Mouse (Mus musculus) right cerebral cortex, postnatal 10 days (tissue): ENCODE measurements around the gene H2afv.
"Not testable (repeated sequence)": the region's sequence is repeated elsewhere in the genome, so short reads cannot be mapped to it uniquely, and the experiment has no call there.

Source experiments
- DNase-seq, 2 experiments: peaks; one replicate each; pipeline ENCODE4 v3.0.0; 2021; ENCODE audit warnings: low spot score in 2 of 2

Gene H2afv

DNA sequence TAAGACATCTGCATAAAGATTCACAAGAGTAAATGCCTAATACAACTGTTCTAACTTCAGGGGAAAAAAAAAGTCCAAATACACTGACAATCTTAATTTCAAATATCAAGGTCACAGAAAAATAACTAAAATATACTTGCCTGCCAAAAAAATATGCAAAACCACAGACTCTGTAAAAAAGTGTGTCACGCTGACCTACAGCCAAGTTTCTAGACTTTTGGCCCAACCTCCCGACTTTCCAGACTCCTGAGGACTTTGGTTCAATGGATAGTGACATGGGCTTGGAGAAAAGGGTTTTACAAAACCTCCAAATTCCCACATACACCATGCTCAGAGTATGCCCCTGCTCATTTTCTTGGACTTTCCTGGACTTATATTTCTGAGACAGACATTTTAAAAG is 24.3 kb upstream of the H2afv start:
- no peak for DNase-seq

DNA sequence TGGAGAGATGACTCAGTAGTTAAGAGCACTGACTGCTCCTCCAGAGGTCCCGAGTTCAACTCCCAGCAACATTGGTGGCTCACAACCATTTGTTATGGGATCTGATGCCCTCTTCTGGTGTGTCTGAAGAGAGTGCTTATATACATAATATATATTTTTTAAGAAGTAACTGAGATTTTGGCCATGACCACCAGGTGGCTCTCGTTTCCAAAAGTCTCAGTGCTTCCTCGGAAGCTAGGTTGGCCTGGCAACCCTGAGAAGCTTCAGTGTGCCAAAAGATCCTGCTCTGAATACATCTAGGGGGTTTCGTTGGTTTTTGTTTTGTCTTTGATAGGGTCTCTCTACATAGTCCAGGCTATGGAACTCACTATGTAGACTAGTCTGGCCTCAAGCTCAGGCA is 20.9 kb upstream of the H2afv start:
- peak; percentile 66 to 79 for DNase-seq

DNA sequence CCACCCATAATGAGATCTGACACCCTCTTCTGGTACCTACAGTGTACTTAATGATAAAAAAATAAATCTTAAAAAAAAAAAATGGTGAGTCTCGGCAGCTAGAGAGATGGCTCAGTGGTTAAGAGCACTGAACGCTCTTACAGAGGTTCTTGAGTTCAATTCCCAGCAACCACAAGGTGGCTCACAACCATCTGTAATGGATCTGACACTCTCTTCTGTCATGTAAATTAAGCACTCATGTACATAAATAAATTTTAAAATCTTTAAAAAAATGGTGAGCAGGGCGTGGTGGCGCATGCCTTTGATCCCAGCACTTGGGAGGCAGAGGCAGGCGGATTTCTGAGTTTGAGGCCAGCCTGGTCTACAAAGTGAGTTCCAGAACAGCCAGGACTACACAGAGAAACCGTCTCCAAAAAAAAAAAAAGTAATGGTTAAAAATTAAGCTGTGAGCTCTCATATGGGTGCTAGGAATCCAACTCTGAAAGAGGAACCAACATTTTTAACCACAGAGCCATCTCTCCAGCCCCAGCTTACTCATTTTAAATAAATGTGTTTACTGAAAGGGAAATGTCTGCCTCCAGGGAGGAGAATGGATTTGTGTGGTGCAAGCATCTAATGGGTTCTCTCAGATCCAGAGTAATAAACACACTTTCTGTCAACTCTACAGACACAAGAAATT is 19.1 kb upstream of the H2afv start:
- DNase-seq, result no peak

DNA sequence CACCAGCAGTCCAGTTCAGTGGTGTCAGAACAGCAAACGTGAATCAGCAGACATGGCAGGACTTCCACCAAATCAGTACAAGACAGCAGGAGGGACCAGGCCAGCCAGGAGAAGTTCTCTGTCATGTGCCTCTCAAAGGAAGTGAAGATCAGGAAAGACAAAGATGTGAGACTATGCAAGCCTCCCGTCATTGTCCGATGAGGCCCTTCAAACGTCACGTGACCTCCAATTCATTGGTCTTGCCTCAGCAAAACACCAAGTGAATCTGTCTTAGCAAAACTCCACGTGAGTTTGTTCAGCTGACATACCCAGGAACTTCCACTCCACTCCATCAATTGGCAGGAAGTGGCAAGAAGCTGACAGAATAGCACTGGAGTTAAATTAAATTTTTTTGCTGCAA is 11.8 kb upstream of the H2afv start:
- no peak for DNase-seq

DNA sequence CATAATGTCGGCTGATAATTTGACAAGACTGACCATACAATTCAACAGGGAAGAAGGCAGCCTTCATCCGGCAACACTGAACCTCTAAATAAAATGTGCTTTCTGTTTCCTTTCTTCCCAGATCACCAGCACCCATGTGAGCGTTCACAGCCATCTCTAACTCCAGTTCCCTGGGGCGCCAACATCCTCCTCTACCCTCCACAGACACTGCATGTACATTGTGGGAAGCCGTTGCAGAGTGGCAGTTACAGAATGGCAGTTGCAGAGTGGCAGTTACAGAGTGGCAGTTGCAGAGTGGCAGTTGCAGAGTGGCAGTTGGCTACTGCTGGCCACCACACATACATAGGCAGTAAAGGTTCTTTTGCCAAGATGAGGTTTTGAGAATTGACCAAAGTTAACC is 3.9 kb upstream of the H2afv start:
- not testable (repeated sequence) for DNase-seq

DNA sequence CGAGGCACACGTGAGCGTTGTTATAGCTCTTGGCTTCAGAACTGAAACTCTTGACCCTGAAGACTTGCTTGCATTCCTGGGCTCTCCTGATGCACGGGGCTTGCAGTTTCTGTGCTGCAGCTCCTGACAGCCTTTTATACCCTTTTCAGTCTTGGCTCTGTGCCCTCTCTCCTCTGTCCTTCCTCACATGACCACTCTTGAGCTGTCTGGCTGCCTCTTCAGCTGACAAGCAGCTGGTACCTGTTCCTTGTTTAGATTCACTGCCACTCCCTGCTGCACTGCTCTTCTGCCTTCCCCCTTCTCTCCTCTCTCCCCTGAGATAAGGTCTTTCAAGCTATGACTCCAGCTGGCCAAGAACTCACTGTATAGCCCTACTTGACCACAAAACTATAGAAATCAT is 3.2 kb upstream of the H2afv start:
- no peak for DNase-seq

DNA sequence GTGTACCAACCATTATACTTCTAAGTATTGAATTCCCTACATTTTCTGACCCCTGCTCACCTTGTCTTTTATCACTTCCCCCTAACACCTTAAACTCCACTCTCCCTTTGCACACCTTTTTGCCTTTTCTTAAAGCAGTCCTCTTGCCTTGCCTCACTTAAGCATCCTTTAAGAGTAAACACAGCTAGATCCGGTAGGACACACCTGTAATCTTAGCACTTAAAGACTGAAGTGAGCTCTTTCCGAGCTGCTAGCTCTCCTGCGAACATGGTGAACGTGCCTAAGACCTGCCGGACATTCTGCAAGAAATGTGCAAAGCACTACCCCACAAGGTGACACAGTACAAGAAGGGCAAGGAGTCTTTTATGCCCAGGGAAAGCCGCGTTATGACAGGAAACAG is 1.7 kb upstream of the H2afv start:
- DNase-seq, result no peak

DNA sequence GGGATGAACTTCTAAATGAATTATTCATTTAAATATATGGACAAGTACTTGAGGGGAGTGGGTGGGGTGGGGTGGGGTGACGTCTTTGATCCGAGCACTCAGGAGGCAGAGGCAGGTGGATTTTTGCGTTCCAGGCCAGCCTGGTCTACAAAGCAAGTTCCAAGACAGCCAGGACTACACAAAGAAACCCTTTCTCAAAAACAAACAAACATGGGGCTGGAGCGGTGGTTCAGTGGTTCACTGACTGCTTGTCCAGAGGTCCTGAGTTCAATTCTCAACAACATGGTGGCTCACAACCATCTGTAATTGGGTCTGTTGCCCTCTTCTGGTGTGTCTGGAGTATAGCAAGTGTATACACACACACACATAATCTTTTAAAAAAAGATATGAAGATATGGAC is 1.2 kb upstream of the H2afv start:
- no peak for DNase-seq

DNA sequence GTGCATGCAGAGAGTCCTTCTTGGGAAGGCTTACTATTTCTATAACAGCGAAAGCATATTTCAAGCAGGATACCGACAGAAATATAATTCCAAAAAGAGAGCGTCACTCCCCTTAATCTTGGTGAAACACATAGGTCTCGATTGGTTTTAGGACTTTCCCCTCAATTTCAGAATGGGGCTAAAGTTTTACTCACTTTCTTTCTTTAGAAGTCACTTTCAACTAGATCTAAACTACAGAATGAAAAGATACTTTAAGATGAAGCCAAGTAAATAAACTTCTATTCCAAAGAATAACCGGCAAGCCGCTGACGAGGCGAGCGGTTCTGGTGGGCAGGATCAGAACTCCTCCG is 541 bp downstream of the H2afv start:
- DNase-seq, result no peak

DNA sequence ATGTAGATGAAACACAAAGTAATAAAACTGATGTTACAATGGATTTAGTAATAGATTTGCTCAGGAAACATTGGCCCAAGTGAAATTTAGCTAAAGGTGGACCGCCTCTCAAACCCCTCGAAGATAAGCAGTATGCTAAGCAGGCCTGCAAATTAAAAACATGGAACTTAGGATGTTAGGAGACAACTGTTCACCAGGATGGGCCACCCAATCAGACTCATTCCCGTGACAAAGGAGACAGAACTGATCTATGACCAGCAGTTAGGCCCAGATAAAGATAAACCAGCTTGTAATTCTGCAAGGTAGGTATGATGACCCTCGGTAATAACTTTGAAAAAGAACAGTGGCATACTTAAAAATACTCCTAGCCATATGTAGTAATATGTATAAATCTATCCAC is 1.1 kb downstream of the H2afv start:
- DNase-seq, result no peak

DNA sequence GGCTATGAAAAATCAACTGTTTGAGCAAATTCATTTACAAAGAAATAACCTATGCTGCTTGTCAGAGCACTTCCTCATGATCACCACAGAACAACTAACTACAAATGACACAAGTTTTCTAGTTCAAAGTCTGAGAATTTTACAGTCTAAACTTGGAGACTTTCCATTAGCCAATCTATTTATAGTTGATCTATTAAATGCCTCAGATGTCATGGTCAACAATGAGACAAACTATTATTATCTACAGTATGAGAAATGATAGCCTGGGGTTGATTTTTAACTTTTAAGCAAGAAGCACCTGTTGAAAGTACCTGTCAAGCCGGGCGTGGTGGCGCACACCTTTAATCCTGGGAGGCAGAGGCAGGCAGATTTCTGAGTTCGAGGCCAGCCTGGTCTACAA is 1.7 kb downstream of the H2afv start:
- DNase-seq, result no peak

DNA sequence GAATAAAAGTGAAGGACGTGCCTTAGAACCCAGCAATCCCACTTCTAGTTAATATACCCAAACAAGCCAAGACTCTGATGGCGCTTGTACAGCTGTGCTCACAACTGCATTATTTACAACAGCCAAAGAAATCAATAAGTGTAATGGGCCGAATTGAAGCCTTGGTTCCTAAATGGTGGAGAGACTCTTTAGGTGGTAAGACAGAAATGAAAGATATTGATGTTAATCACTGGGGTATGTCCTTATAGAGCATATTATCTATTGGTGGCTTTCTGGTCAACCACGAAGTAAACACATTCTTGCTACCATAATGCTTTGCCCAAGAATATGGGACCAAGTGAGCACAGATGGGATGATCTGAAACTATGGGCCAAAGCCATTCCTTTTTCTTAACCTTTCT is 4.1 kb downstream of the H2afv start:
- no peak for DNase-seq

DNA sequence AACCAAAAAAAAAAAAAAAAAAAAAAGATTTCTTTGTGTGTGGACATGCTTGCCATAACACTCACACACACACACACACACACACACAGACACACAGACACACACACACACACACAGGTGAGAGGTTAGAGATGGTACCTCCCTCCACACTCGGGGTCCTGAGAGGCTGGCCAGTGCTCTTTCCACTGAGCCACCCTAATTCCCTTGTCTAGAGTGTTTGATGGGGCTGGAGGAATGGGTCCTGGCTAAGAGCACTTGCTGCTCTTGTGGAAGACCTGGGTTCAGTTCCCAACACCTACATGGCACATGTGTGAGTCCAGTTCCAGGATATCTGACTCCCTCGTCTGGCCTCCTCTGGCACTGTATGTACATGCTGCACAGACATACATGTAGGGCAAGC is 6.6 kb downstream of the H2afv start:
- DNase-seq, result no peak

DNA sequence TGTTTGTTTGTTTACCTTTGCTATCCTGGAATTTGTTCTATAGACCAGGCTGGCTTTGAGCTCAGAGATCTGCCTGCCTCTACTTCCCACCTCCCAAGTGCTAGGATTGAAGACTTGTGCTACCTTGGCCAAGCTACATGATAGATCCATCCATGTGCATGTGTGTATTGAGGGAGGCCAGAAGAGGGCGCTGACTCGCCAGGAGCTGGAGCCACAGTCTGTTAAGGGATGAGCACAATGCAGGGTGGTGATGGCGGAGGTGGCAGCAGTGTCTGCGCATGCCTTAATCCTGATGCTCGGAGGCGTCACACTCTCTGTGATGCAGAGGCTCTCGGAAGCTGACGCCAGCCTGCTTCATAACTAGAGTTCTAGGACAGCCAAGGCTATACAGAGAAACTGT is 7.8 kb downstream of the H2afv start:
- DNase-seq, result peak; percentile 40 to 57

DNA sequence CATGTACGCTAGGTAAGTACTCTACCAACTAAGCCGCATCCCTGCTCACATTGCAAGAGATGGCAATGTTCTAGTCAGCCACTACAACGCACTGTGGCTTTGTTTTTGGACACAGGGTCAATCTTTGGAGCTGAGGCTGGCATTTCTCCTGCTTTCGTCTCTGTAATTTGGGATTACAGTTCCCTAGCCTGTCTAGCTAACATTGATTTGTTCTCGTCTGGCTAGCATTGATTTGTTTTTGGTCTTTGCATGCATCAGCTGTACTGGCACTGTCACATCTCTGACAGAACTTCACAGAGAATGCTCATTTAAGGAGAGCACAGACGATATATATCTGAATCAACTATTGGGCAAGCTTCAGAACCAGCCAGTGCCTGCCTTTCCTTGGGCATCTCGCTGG is 14.1 kb downstream of the H2afv start:
- DNase-seq, result no peak

DNA sequence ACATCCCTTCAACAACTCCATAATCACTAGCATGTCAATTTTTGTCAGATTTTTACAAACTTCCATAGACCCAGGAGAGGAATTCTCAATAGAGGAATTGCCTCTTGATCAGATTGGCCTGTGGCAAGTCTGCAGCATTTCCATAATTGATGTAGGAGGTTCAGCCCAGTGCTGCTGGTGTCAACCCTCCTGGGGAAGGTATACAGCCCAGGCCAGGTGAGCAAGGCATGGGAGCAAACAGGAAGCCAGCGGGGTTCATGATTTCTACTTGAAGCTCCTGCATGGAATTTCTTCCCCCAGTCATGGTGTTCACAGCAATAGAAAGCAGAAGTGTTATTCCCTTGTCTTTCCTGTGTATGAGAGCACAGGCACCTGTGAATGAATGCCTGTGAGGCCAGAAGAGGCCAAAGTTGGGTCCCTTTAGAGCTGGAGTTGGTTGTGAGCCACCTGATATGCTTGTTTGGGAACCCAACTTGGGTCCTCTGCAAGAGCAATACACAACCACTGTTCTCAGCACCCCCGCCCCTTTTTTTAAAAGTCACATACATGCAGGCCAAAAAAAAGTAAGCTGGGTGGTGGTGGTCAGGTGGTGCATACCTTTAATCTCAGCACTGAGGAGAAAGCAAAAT is 23.4 kb downstream of the H2afv start:
- no peak for DNase-seq

DNA sequence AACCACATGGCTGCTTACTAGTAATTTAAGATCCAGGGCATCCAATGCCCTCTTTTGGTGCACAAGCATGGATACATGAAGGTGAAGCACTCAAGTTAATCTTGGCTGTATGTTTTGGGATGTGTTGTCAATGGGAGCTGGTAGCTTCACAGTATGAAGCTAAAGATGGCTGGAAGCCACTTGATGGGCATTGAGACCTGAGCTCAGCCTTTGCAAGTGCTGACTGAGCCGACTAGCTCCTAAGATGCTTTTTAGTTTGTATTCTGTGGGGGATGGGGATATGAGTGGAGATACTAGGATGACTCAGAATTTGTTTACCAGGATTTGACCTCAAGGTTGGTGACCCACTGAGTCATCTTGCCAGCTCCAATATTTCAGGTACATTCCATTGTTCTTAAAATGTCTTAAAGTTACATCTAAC is 23.9 kb downstream of the H2afv start:
- no peak for DNase-seq

DNA sequence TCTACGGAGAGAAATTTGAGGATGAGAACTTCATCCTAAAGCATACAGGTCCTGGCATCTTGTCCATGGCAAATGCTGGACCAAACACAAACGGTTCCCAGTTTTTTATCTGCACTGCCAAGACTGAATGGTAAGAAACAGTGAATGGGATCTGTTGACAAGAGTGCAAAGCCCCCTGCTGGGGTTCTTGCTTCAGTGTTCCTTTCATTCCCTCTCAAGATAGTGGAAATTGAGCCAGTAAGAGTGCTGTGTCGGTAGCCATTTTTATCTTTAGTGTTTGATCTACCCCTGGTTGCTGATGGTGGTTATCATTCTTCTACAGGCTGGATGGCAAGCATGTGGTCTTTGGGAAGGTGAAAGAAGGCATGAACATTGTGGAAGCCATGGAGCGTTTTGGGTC is 25.1 kb downstream of the H2afv start:
- DNase-seq, result peak in 1 of 2 experiments; percentile 23

DNA sequence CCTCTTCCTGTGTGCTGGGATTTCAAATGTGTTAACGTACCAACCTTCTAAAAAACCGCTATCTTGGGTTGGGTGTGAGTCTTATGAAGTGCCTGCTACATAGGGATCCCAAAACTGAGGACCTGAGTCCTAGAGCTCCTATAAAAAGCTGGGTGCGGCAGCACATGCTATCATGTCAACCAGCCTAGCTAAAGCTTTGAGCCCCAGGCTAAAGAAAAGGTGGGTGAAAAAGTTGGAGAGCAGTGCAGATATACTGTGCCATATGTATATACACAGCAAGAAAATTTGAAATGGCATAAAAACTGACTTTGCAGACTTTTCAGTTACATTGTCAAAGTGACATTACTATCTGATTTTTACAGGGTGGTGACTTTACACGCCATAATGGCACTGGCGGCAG is 25.5 kb downstream of the H2afv start:
- DNase-seq, result no peak

DNA sequence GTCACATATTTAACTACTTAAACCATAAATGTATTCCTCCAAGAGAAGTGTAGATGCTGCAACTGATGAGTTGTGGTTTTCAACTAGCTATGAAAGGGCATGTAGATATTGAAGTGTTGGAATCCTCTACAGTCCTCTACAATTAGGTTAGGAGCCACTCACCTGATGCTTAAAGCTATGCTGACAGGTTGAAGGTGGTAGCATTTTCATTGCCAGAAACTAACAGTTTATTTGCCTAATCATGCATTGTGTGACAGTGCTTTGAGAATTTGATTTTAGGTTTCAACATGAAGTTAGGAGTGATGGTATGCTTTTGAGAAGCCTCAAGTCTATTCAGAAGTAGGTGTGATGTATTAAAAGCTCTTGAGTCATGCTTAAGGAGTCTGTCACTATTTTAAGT is 26.8 kb downstream of the H2afv start:
- DNase-seq, result no peak

DNA sequence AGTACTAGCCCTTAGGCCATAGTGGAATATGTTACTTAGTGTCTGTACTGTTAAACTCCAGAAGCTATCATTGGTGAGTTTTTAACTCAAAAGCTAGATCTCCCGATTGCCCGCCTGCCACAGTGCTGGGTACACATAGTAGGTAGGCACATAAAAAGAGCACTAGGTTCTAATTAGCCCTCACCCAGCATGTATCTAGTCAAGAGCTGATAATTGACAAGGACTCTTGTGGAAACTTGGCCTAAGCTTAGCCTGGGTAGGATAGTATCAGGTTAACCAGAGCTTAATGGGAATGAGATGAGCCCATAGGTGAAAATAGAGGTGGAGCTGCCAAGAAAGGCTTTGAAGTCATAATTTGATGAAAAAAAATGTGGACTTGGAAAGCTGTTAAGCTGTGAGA is 27.2 kb downstream of the H2afv start:
- peak in 1 of 2 experiments; percentile 30 for DNase-seq

DNA sequence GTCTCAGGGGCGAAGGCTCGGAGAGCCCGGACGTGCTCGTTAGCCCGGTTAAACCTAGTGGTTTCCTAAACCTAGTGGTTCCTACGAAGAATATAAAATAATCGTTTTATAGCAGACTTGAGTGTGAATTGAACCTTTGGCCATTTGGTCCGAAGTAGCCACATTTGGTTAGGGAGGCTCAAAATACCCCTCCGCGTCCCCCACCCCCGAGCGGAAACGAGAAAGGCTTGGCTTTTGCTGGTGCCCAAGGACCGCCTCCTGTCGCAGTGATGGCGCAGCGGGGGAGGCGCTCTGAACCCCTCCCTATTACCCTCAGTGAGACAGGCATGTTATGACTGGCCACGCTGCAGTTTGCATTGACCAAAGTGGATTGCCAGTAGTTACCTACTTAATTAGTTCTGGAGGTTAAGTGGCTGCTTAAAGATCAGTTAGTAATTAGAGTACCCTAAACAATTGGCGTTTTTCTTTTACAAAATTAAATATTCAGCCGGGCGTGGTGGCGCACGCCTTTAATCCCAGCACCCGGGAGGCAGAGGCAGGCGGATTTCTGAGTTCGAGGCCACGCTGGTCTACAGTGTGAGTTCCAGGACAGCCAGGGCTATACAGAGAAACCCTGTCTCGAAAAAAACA is 27.7 kb downstream of the H2afv start:
- peak; percentile 90 to 91 for DNase-seq

DNA sequence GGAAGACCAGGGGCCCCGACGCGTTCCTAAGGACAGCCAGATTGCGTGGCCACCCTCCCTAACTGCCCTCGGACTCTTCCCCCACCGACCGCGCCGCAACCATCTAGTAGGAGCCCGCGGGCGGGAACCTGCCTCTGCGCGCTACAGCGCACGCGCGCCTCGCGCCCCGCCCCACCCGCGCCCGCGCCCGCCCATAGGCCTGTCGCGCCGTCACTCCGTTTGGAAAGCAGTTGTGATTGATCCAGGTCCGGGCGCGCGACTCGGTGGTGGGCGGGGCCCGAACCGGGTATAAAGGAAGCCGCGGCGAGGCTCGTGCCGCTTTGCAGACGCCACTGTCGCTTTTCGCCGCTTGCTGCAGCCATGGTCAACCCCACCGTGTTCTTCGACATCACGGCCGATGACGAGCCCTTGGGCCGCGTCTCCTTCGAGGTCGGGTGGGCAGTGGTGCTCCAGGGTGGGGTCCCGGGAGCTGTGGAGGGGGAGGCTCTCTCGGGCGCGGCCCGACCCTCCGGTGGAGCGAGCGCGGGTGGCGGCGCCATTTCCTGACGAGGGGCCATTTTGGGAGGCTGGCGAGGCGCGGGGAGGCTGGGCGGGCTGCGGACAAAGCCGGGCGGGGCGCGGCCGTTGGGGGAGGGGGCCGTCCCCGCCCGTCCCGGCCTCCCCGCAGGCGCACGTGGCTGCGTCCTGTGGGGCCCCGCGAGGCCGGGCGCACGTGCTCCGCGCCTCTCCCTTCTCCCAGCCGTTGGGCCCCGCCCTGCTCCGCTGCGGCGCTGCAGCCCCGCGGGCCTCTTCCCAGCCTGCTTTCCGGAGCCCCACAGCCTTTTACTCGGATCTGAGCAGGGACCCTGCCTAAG is 28.5 kb downstream of the H2afv start:
- DNase-seq, result peak; percentile 98 to 99
